ENCODE assay signal across 17 mouse cellular contexts in the genomic region with DNA sequence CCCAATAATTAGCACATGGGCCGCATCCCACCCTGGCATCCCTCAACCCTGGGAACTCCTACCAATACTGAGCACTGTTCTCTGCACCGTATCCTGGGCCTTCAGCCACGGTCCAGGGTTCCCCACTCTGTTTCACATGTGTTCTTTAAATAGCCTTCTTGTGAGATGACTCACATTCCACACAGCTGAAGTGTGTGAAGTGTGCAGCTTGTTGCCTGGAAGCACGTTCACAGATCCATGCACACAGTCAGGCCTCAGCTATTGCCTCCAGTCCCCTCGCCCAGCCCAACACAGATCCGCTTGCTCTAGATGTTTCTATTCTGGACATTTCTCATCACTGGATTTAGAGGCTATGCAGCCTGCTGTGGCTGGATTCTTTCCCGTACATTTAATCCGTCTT. TPM values are rescaled to one million over a fixed set of nuclear protein-coding genes. Genes with fewer than 3 reads are reported as not detected.
DNase-seq lines count a peak whose midpoint lies in the region; ATAC-seq and TF ChIP-seq lines count a peak whose summit lies in the region.
"Had no signal": no experiment of that assay in that cellular context is flagged by ENCODE, and none has a peak within 500 bp of the region (broad histone marks: within the 10 kb centered on the region; RNA-seq: fewer than 3 reads in every experiment).

No protein-coding gene starts in this region.

- no peaks in the 10 kb centered on the region for H3K27me3 ChIP-seq in forebrain, postnatal 0 days (ENCODE audit: insufficient read depth, low read length)
- no peaks in the 10 kb centered on the region for H3K27me3 ChIP-seq in forebrain, embryonic 11.5 days (ENCODE audit: control insufficient read depth, insufficient read depth, low read length)
- H3K27me3 ChIP-seq in heart, embryonic 15.5 days = no peaks in the 10 kb centered on the region
- H3K27me3 ChIP-seq: embryonic facial prominence, embryonic 12.5 days; forebrain, embryonic 12.5 days; liver, embryonic 12.5 days had no signal

- WGBS in forebrain, postnatal 0 days = 61% methylated on average over 8 of the region's 8 CpGs
- WGBS in forebrain, embryonic 11.5 days = 81% methylated on average over 8 of the region's 8 CpGs
- WGBS in heart, embryonic 15.5 days = 33% methylated on average over 8 of the region's 8 CpGs

- peak; percentile 12 for DNase-seq in forebrain, postnatal 0 days
- no peak for DNase-seq in forebrain, embryonic 11.5 days (ENCODE audit: low spot score)
- DNase-seq in left cerebral cortex, postnatal 25 days (ENCODE audit: low spot score in 2 of 2) = peak; percentile 34 to 80
- DNase-seq in left cerebral cortex, adult 11 months (ENCODE audit: low spot score) = no peak
- peak; percentile 49 for DNase-seq in right cerebral cortex, postnatal 25 days
- no peak for DNase-seq in c-Kit-positive CD71-positive TER-119-positive erythroid progenitor cells, embryonic 14.5 days (ENCODE audit: low spot score)
- no peak for DNase-seq in embryo, embryonic 10 days (ENCODE audit: low spot score)
- DNase-seq: adrenal gland, adult 8-10 months; cerebellum, postnatal 14 days had no signal

- H3K4me3 ChIP-seq in forebrain, postnatal 0 days (ENCODE audit: low read depth, low read length) = no peak overlapping the region
- H3K4me3 ChIP-seq in forebrain, embryonic 11.5 days (ENCODE audit: low read depth, low read length) = no peak overlapping the region
- H3K4me3 ChIP-seq in heart, embryonic 15.5 days = no peak overlapping the region
- H3K4me3 ChIP-seq: embryonic facial prominence, embryonic 12.5 days; forebrain, embryonic 12.5 days; hindbrain, embryonic 10.5 days; liver, embryonic 12.5 days had no signal

- H3K27ac ChIP-seq in forebrain, postnatal 0 days (ENCODE audit: low read depth, low read length) = no peak overlapping the region
- H3K27ac ChIP-seq in forebrain, embryonic 11.5 days (ENCODE audit: low read depth, low read length) = no peak overlapping the region
- peak overlapping the region; percentile 82 for H3K27ac ChIP-seq in heart, embryonic 15.5 days
- H3K27ac ChIP-seq: embryonic facial prominence, embryonic 12.5 days; forebrain, embryonic 12.5 days; hindbrain, embryonic 10.5 days; kidney, postnatal 0 days; liver, embryonic 12.5 days had no signal

- ATAC-seq in forebrain, postnatal 0 days = peak; percentile 72
- no peak for ATAC-seq in forebrain, embryonic 11.5 days (replicated peaks; ENCODE audit: low FRiP score)
- peak; percentile 63 for ATAC-seq in heart, embryonic 15.5 days (replicated peaks; ENCODE audit: insufficient number of reproducible peaks, insufficient read depth, low FRiP score, low read depth)
- ATAC-seq: liver, embryonic 12.5 days had no signal

- no peaks in the 10 kb centered on the region for H3K36me3 ChIP-seq in forebrain, postnatal 0 days (ENCODE audit: insufficient read depth)
- no peaks in the 10 kb centered on the region for H3K36me3 ChIP-seq in forebrain, embryonic 11.5 days (ENCODE audit: control insufficient read depth, insufficient read depth, low read length)
- no peaks in the 10 kb centered on the region for H3K36me3 ChIP-seq in heart, embryonic 15.5 days
- H3K36me3 ChIP-seq: embryonic facial prominence, embryonic 12.5 days; forebrain, embryonic 12.5 days; hindbrain, embryonic 10.5 days; liver, embryonic 12.5 days had no signal

- H3K9ac ChIP-seq in forebrain, postnatal 0 days = no peak overlapping the region
- no peak overlapping the region for H3K9ac ChIP-seq in forebrain, embryonic 11.5 days (ENCODE audit: low read length)
- no peak overlapping the region for H3K9ac ChIP-seq in heart, embryonic 15.5 days
- H3K9ac ChIP-seq: embryonic facial prominence, embryonic 12.5 days; forebrain, embryonic 12.5 days; liver, embryonic 12.5 days had no signal

- no peak overlapping the region for H3K4me2 ChIP-seq in forebrain, postnatal 0 days (ENCODE audit: low read depth)
- no peak overlapping the region for H3K4me2 ChIP-seq in forebrain, embryonic 11.5 days (ENCODE audit: low read depth, low read length, severe bottlenecking)
- H3K4me2 ChIP-seq in heart, embryonic 15.5 days = no peak overlapping the region
- H3K4me2 ChIP-seq: embryonic facial prominence, embryonic 12.5 days; forebrain, embryonic 12.5 days; liver, embryonic 12.5 days had no signal

- H3K9me3 ChIP-seq in forebrain, postnatal 0 days (ENCODE audit: low read length) = no peaks in the 10 kb centered on the region
- no peaks in the 10 kb centered on the region for H3K9me3 ChIP-seq in forebrain, embryonic 11.5 days (ENCODE audit: control insufficient read depth, low read length)
- H3K9me3 ChIP-seq in heart, embryonic 15.5 days (replicated peaks) = no peaks in the 10 kb centered on the region
- H3K9me3 ChIP-seq: embryonic facial prominence, embryonic 12.5 days; forebrain, embryonic 12.5 days; hindbrain, embryonic 10.5 days; liver, embryonic 12.5 days had no signal

- no peaks in the 10 kb centered on the region for H3K4me1 ChIP-seq in forebrain, postnatal 0 days (ENCODE audit: insufficient read depth)
- H3K4me1 ChIP-seq in forebrain, embryonic 11.5 days (replicated peaks; ENCODE audit: control insufficient read depth, insufficient read depth, low read length) = 0 out of 2 replicates have a peak, but pooled peaks cover 2% of the 10 kb centered on the region
- H3K4me1 ChIP-seq in heart, embryonic 15.5 days (replicated peaks) = peaks cover 80% of the 10 kb centered on the region
- H3K4me1 ChIP-seq: liver, embryonic 12.5 days had no signal

- intact Hi-C loops in left cerebral cortex, postnatal 25 days (cut with DNase I) = no loop called here

- no peak for TF ChIP-seq CTCF in forebrain, postnatal 0 days (IDR thresholded peaks at IDR 0.05; ENCODE audit: low read depth)

RNA-seq across cellular contexts. Expression of gene Dbh, which starts 14.1 kb away (rescaled TPM):
- total RNA-seq in forebrain, postnatal 0 days (2014; rRNA removed) = 0.05 and 0.15 TPM in 2 replicates
- 0.09 and 0.15 TPM in 2 replicates for polyA plus RNA-seq in forebrain, postnatal 0 days (2015; fragmentation: Nextera tagmentation; extraction: Ambion mirVana)
- polyA plus RNA-seq in forebrain, embryonic 11.5 days (2014; fragmentation: Nextera tagmentation; extraction: Ambion mirVana) = not detected in 2 replicates
- under 1 TPM; 0.62 to 0.89 TPM for total RNA-seq in left cerebral cortex, postnatal 25 days (2021)
- 0.60 and 6.5 TPM in 2 replicates for polyA plus RNA-seq in heart, embryonic 15.5 days (2015; fragmentation: Nextera tagmentation; extraction: Ambion mirVana)
- total RNA-seq: gastrocnemius, adult 8-10 months had no signal
- polyA plus RNA-seq: forebrain, embryonic 12.5 days; spleen, adult 2 months had no signal

RNA-seq across cellular contexts. Expression of gene Fam163b, which starts 36.8 kb away (rescaled TPM):
- 7.5 and 7.8 TPM in 2 replicates for total RNA-seq in forebrain, postnatal 0 days (2014; rRNA removed)
- polyA plus RNA-seq in forebrain, postnatal 0 days (2015; fragmentation: Nextera tagmentation; extraction: Ambion mirVana) = 23.9 and 26.2 TPM in 2 replicates
- polyA plus RNA-seq in forebrain, embryonic 11.5 days (2014; fragmentation: Nextera tagmentation; extraction: Ambion mirVana) = 0.09 TPM in 1 of 2 replicates, not detected in the other
- total RNA-seq in left cerebral cortex, postnatal 25 days (2021) = 100 to 1,000 TPM; 104 to 113 TPM
- 0.39 and 0.67 TPM in 2 replicates for polyA plus RNA-seq in heart, embryonic 15.5 days (2015; fragmentation: Nextera tagmentation; extraction: Ambion mirVana)
- polyA plus RNA-seq: kidney, postnatal 0 days; spleen, adult 2 months had no signal

Comparison
In these comparisons a context has a peak if more than half of its experiments do, and no peak if none do; other contexts are left out.
1. DNase-seq: peak in forebrain, postnatal 0 days (single experiment), left cerebral cortex, postnatal 25 days (2 of 2) and right cerebral cortex, postnatal 25 days (single experiment); none in forebrain, embryonic 11.5 days (single experiment), left cerebral cortex, adult 11 months (single experiment), c-Kit-positive CD71-positive TER-119-positive erythroid progenitor cells, embryonic 14.5 days (single experiment) and embryo, embryonic 10 days (single experiment).
2. RNA of gene Fam163b, which starts 36.8 kb away (polyA plus RNA-seq): 23.9 to 26.2 TPM in forebrain, postnatal 0 days; 0.39 to 0.67 TPM in heart, embryonic 15.5 days and 0.09 TPM in forebrain, embryonic 11.5 days; every median in the first group is over 10 times any median in the second.